Mouse (Mus musculus): ENCODE data around the gene 1700013G24Rik.

- no peak for TF ChIP-seq EP300 (IDR thresholded peaks at IDR 0.05)
- no peak for TF ChIP-seq CTCF (IDR thresholded peaks at IDR 0.05)
These were observed 24.5 kb downstream of the 1700013G24Rik start for GRCm38 (mm10) chr4:137477611-137478010.

Data from lung, postnatal 0 days (tissue).